Mouse (Mus musculus): ENCODE results near the gene Gm7030. TPM values are rescaled to one million over a fixed set of nuclear protein-coding genes. Genes with fewer than 3 reads are reported as not detected.
"Not testable (repeated sequence)": the region's sequence is repeated elsewhere in the genome, so short reads cannot be mapped to it uniquely, and the experiment has no call there.

Gene Gm7030
- polyA plus RNA-seq, 1 experiment from 2014 or later: not detected

DNA sequence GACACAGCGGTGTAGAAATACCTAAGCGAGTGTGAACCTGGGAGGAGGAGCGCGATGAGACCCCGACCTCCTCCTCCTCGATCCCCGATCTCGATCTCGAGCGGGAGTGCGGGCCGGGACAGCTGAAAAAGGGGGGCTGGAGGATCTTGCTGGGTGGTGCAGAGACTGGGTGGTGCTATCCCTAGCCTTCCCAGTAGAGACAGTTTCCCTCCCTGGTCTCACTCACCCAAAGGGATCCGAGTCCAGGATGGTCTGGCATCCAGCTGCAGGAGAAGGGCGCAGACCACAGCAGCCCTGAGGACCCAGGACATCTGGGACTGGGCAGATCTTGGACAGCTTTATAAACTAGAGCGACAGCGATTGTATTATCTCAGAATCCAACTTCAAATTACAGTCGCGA lies 8.4 kb downstream of the Gm7030 start:
- not testable (repeated sequence) for H3K9ac ChIP-seq (replicated peaks; ENCODE audit: low read length); H3K4me3 ChIP-seq (replicated peaks; ENCODE audit: low read depth, low read length); H3K9me3 ChIP-seq (ENCODE audit: control insufficient read depth, low read length); H3K4me1 ChIP-seq (ENCODE audit: control insufficient read depth, insufficient read depth, low read length); H3K27ac ChIP-seq (replicated peaks; ENCODE audit: low read depth, low read length); H3K36me3 ChIP-seq (ENCODE audit: control insufficient read depth, insufficient read depth, low read length); H3K4me2 ChIP-seq (ENCODE audit: low read length); ATAC-seq (ENCODE audit: low FRiP score, low TSS enrichment); DNase-seq
- H3K27me3 ChIP-seq (ENCODE audit: control insufficient read depth, insufficient read depth, low read length): peaks cover 12% of the 10 kb centered on the region; the same call in 1 of the 2 replicates
- 32% methylated on average over 18 of the region's 18 CpGs for WGBS

DNA sequence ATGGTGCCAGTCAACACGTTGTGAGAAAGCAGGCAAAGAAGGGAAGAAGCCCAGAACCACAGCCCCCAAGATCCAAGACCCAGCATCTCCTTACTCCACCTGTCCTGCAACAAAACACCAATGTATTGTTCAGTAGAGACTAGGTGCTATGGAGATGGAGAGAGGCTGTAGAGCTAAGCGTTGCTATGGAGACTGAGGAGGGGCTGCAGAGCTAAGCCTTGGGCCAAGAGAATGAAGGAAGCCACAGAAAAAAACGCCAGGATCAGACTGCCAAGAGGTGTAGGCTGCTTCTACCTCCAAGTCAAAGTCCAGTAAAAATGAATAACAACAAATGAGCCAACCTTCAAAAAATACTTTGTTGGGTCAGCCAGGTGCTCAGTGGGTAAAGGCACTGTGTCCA lies 12.7 kb downstream of the Gm7030 start:
- ATAC-seq (ENCODE audit: low FRiP score, low TSS enrichment); H3K36me3 ChIP-seq (ENCODE audit: control insufficient read depth, insufficient read depth, low read length); H3K4me1 ChIP-seq (ENCODE audit: control insufficient read depth, insufficient read depth, low read length); H3K27ac ChIP-seq (replicated peaks; ENCODE audit: low read depth, low read length); DNase-seq; H3K4me3 ChIP-seq (replicated peaks; ENCODE audit: low read depth, low read length); H3K4me2 ChIP-seq (ENCODE audit: low read length); H3K9ac ChIP-seq (replicated peaks; ENCODE audit: low read length); H3K9me3 ChIP-seq (ENCODE audit: control insufficient read depth, low read length); H3K27me3 ChIP-seq (ENCODE audit: control insufficient read depth, insufficient read depth, low read length): not testable (repeated sequence)
- 13% methylated on average over 3 of the region's 3 CpGs for WGBS

DNA sequence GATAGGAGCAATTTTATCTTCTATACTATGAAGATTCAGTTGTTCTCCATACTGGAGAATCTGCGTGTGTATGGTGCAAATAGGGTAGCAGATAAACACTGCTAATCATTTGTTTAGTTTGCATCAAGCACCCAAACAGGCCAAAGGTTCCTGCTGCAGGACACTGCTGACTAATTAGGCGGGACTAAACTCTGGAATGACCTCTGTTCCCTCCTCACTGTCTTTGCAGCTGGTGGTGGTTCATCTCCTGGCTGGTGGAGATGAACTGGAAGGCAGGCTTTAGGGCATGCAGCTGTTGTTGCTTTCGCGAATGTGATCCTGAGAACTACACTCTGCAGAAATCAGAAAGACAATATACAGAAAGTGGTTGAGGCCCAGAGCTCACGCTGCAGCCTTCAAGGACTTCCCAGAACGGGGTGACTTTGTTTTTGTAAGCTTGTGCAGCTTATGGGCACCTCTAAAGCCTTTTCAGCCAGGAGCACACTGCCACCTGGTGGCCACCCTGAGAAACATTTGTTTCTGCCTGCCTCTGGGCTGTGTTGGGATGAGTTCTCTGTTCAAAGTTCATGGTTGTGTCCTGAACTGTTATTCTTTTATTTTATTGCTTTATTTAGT lies 15.1 kb downstream of the Gm7030 start:
- H3K4me2 ChIP-seq (ENCODE audit: low read length); H3K36me3 ChIP-seq (ENCODE audit: control insufficient read depth, insufficient read depth, low read length); H3K27ac ChIP-seq (replicated peaks; ENCODE audit: low read depth, low read length); H3K4me1 ChIP-seq (ENCODE audit: control insufficient read depth, insufficient read depth, low read length); ATAC-seq (ENCODE audit: low FRiP score, low TSS enrichment); H3K9ac ChIP-seq (replicated peaks; ENCODE audit: low read length); H3K9me3 ChIP-seq (ENCODE audit: control insufficient read depth, low read length); H3K4me3 ChIP-seq (replicated peaks; ENCODE audit: low read depth, low read length): not testable (repeated sequence)
- peak; percentile 82 for DNase-seq
- peaks cover 14% of the 10 kb centered on the region; the same call in 1 of the 2 replicates for H3K27me3 ChIP-seq (ENCODE audit: control insufficient read depth, insufficient read depth, low read length)
- WGBS: 20% methylated on average over 6 of the region's 6 CpGs

DNA sequence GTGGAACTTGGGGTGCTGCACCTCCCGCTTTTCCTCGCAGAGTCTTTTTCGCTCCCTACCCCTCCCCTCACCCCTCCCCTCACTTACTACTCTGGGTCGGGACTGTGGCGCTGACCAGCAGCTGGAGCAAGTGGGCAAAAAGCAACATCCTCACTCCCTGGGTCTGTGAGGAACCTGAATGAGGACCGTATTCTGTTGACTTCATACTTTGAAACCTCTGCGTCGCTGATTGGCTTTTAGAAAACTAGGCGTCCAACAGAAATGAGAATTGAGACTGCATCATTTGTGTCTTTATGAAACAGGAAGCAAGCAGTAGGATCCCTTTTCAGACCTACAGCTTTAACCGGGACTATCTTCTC lies 17.7 kb downstream of the Gm7030 start:
- Histone ChIP-seq H3K4me2 (ENCODE audit: low read length) (peak overlapping the region; percentile 73), H3K4me3 (replicated peaks; ENCODE audit: low read depth, low read length) (peak overlapping the region; percentile 37), H3K27me3 (ENCODE audit: control insufficient read depth, insufficient read depth, low read length) (peaks cover 10% of the 10 kb centered on the region; the same call in 1 of the 2 replicates), H3K9ac (replicated peaks; ENCODE audit: low read length) (peak overlapping the region; percentile 31)
- WGBS: 3% methylated on average over 10 of the region's 10 CpGs
- not testable (repeated sequence) for H3K27ac ChIP-seq (replicated peaks; ENCODE audit: low read depth, low read length); ATAC-seq (ENCODE audit: low FRiP score, low TSS enrichment); H3K9me3 ChIP-seq (ENCODE audit: control insufficient read depth, low read length); H3K4me1 ChIP-seq (ENCODE audit: control insufficient read depth, insufficient read depth, low read length); H3K36me3 ChIP-seq (ENCODE audit: control insufficient read depth, insufficient read depth, low read length)
- DNase-seq: peak; percentile 50

DNA sequence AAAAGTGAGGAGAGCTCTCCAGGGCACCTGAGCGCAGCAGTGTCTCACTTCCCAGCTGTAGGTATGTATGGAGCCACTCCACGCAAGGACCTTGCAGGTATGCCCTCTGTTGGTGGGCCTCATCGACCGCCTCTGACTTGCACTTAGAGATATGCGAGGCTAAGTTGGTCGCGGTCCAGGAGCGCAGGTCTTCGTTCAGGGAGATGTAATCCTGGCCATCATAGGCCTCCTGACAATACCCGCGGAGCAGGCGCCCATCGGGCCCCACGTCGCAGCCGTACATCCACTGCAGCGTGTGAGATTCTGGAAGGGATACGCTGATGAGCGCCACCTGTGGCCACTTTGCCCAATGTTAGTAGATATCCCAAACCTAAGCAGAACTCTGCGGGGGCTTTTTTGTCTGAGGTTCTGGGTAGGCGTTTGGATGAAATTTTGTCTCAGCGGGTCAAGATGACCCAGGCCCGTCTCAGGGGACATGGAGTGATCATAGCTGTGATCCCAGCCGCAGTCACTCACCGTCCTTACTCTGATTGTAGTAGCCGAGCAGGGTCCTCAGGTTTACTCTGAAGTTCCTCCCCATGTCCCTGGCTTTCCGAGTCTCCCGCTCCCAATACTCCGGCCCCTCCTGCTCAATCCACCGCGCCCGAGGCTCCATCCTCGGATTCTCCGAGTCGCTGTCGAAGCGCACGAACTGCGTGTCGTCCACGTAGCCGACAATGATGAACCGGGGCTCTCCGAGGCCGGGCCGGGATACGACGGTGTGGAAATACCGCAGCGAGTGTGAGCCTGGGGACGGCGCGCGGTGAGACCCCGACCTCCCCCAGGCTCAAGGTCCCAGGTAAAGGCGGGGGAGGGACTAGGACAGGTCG lies 18.4 kb downstream of the Gm7030 start:
- peak; percentile 29 for DNase-seq
- WGBS: 2% methylated on average over 57 of the region's 57 CpGs

DNA sequence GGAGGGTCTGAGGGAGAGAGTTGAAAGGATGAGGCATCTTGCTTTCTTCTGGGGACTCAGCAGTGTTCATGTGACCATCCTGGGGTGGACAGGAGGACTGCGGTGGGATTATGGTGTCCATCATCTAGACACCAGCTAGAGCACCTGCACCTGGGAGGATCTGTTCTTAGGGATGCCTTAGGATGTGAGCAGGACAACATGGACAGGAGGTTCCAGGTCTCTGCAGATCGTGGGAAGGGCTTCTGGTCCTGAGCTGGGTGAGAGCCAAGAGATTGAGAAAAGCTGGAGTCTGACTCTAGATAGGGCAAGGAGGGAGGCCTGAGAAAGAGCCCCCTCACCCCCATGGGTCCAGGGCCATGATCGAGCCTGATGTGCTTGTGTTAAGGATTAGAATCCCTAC lies 19.1 kb downstream of the Gm7030 start:
- not testable (repeated sequence) for H3K27ac ChIP-seq (replicated peaks; ENCODE audit: low read depth, low read length); ATAC-seq (ENCODE audit: low FRiP score, low TSS enrichment); H3K9ac ChIP-seq (replicated peaks; ENCODE audit: low read length); DNase-seq; H3K4me1 ChIP-seq (ENCODE audit: control insufficient read depth, insufficient read depth, low read length); H3K36me3 ChIP-seq (ENCODE audit: control insufficient read depth, insufficient read depth, low read length); H3K4me3 ChIP-seq (replicated peaks; ENCODE audit: low read depth, low read length); H3K9me3 ChIP-seq (ENCODE audit: control insufficient read depth, low read length)
- WGBS: 54% methylated on average over 3 of the region's 3 CpGs
- Histone ChIP-seq H3K4me2 (ENCODE audit: low read length) (peak overlapping the region; percentile 73), H3K27me3 (ENCODE audit: control insufficient read depth, insufficient read depth, low read length) (peaks cover 10% of the 10 kb centered on the region; the same call in 1 of the 2 replicates)

More for the DNA sequence above, 18.4 kb downstream of the Gm7030 start:
- Histone ChIP-seq H3K4me3 (replicated peaks; ENCODE audit: low read depth, low read length) (peak overlapping the region; percentile 37), H3K9ac (replicated peaks; ENCODE audit: low read length) (peak overlapping the region; percentile 31), H3K27me3 (ENCODE audit: control insufficient read depth, insufficient read depth, low read length) (peaks cover 10% of the 10 kb centered on the region; the same call in 1 of the 2 replicates), H3K4me2 (ENCODE audit: low read length) (peak overlapping the region; percentile 73)
- not testable (repeated sequence) for H3K9me3 ChIP-seq (ENCODE audit: control insufficient read depth, low read length); H3K36me3 ChIP-seq (ENCODE audit: control insufficient read depth, insufficient read depth, low read length); H3K27ac ChIP-seq (replicated peaks; ENCODE audit: low read depth, low read length); H3K4me1 ChIP-seq (ENCODE audit: control insufficient read depth, insufficient read depth, low read length)
- ATAC-seq (ENCODE audit: low FRiP score, low TSS enrichment): peak; percentile 50; the same call in 1 of the 2 replicates

DNA sequence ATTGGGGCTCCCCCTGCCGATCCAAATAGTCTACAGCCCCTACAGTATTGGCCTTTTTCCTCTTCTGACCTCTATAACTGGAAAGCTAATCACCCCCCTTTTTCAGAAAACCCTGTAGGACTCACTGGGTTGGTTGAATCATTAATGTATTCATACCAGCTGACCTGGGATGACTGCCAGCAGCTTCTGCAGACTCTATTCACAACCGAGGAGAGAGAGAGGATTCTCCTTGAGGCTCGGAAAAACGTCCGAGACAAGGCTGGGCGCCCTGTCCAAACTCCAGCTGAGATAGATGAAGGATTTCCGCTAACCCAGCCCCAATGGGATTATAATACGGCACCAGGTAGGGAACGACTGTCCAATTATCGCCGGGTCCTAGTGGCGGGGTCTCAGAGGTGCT lies 27.1 kb downstream of the Gm7030 start:
- DNase-seq; H3K4me3 ChIP-seq (replicated peaks; ENCODE audit: low read depth, low read length): not testable (repeated sequence)

DNA sequence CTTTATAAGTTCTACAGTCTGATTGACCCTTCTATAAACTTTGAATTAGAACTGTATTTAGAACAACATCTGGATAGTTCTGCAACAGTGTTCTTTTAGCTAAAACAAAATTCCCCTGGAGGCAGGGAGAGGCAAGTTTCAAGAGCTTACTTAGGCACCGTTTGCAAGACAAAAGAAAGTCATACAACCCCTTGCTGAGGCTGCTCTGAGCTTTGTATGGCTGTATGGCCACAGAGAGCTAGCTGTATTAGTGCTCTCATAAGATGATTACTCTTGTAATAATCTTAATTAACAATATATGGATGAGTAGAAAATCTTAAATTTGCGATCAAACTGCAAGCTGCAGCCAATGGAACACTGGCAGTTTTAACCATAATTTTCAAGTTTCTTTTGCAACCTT lies 29.6 kb downstream of the Gm7030 start:
- H3K27me3 ChIP-seq (ENCODE audit: control insufficient read depth, insufficient read depth, low read length); H3K4me3 ChIP-seq (replicated peaks; ENCODE audit: low read depth, low read length); ATAC-seq (ENCODE audit: low FRiP score, low TSS enrichment); H3K27ac ChIP-seq (replicated peaks; ENCODE audit: low read depth, low read length); H3K4me2 ChIP-seq (ENCODE audit: low read length); H3K36me3 ChIP-seq (ENCODE audit: control insufficient read depth, insufficient read depth, low read length); H3K9me3 ChIP-seq (ENCODE audit: control insufficient read depth, low read length); H3K9ac ChIP-seq (replicated peaks; ENCODE audit: low read length); DNase-seq; H3K4me1 ChIP-seq (ENCODE audit: control insufficient read depth, insufficient read depth, low read length): not testable (repeated sequence)
- WGBS: 36% methylated on average over 2 of the region's 2 CpGs

More for the DNA sequence above, 27.1 kb downstream of the Gm7030 start:
- not testable (repeated sequence) for H3K36me3 ChIP-seq (ENCODE audit: control insufficient read depth, insufficient read depth, low read length); H3K9me3 ChIP-seq (ENCODE audit: control insufficient read depth, low read length); ATAC-seq (ENCODE audit: low FRiP score, low TSS enrichment); H3K27me3 ChIP-seq (ENCODE audit: control insufficient read depth, insufficient read depth, low read length); H3K9ac ChIP-seq (replicated peaks; ENCODE audit: low read length); H3K4me2 ChIP-seq (ENCODE audit: low read length); H3K27ac ChIP-seq (replicated peaks; ENCODE audit: low read depth, low read length); H3K4me1 ChIP-seq (ENCODE audit: control insufficient read depth, insufficient read depth, low read length)
- WGBS: 77% methylated on average over 11 of the region's 12 CpGs

All from midbrain, embryonic 14.5 days (tissue).